ENCODE assay signal across 8 mouse cellular contexts in the genomic region with DNA sequence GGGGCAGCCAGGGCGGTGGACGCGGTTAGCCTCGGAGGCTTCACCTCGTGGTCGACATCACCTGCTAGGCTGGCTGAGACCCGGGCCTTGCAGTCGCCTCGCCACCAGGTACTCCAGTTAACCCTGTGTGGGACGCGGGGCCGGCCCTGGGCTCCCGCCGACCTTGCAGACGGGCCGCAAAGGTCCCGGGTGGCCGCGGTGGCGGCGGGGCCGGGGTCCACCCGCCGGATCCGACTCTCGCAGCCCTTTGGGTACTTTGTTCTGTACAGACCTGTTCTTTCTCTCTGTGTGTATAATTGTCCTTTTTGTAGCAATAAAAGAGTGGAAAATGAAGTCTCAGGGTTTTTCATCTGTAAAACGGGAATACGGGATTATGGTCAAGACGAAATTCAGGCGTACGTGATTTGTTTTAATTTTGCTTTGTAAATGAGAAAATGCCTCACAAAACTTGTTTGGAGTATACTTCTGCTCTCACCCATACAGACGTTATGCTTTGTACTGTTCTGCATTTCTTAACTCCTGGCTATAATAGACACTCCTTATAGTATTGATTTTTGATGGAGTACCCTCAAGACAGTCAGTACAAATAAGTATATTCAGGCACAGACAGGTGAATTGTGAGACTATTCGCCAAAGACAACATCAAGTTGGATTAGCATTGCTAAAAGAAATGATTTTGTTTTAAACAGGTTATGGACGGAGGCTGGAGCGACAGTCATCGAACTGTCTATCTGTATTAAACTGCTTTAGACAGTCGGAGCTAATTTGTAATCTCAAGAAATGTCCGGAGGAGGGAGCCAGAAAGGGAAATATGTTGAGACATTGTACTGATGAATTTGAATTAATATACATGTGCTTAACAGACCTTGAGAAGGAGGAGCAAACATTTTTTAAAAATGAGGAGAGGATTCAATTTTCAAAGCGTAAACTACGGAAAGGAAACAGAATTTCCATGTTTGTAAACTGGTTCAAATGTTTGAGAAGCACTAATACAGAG. TPM values are rescaled to one million over a fixed set of nuclear protein-coding genes. Genes with fewer than 3 reads are reported as not detected.
DNase-seq lines count a peak whose midpoint lies in the region; ATAC-seq and TF ChIP-seq lines count a peak whose summit lies in the region.

No protein-coding gene starts in this region.

- TF ChIP-seq CTCF in lung, adult 2 months (IDR thresholded peaks at IDR 0.05; ENCODE audit: insufficient read depth, low read length) = no peak
- TF ChIP-seq CTCF in midbrain, postnatal 0 days (IDR thresholded peaks at IDR 0.05) = peak; percentile 57

- H3K27me3 ChIP-seq in forebrain, embryonic 13.5 days = no peaks in the 10 kb centered on the region
- no peaks in the 10 kb centered on the region for H3K27me3 ChIP-seq in midbrain, postnatal 0 days (ENCODE audit: insufficient read depth, low read length)

- peak; percentile 19 for ATAC-seq in forebrain, embryonic 13.5 days
- ATAC-seq in midbrain, postnatal 0 days (ENCODE audit: low FRiP score) = no peak

- H3K9ac ChIP-seq in forebrain, embryonic 13.5 days = peak overlapping the region; percentile 82
- H3K9ac ChIP-seq in midbrain, postnatal 0 days (replicated peaks; ENCODE audit: low read length, poor library complexity, severe bottlenecking) = peak overlapping the region; percentile 84

- no peak for DNase-seq in lung, adult 2 months
- DNase-seq in lung, postnatal 14 days = no peak
- DNase-seq in adipocyte (ENCODE audit: low spot score) = peak; percentile 56
- DNase-seq in large intestine, adult 2 months (ENCODE audit: low read depth, low spot score) = peak; percentile 7
- peak; percentile 35 for DNase-seq in midbrain, postnatal 0 days (ENCODE audit: low spot score)
- DNase-seq in gastrocnemius, postnatal 36 days = no peak
- no peak for DNase-seq in layer of hippocampus, adult 9-10 months (ENCODE audit: low spot score)

- H3K4me3 ChIP-seq in lung, adult 2 months (replicated peaks; ENCODE audit: extremely low read depth, low read depth, low read length) = peak overlapping the region; percentile 76
- H3K4me3 ChIP-seq in forebrain, embryonic 13.5 days = peak overlapping the region; percentile 77
- peak overlapping the region; percentile 87 for H3K4me3 ChIP-seq in midbrain, postnatal 0 days (ENCODE audit: low read depth, low read length)

- peaks cover 12% of the 10 kb centered on the region for H3K36me3 ChIP-seq in forebrain, embryonic 13.5 days (ENCODE audit: poor library complexity, severe bottlenecking)
- no peaks in the 10 kb centered on the region for H3K36me3 ChIP-seq in midbrain, postnatal 0 days (ENCODE audit: insufficient read depth, low read length)

- peak overlapping the region; percentile 63 for H3K27ac ChIP-seq in forebrain, embryonic 13.5 days
- H3K27ac ChIP-seq in midbrain, postnatal 0 days (ENCODE audit: low read depth, low read length) = peak overlapping the region; percentile 73

- peak overlapping the region; percentile 73 for H3K4me2 ChIP-seq in forebrain, embryonic 13.5 days
- peak overlapping the region; percentile 92 for H3K4me2 ChIP-seq in midbrain, postnatal 0 days (ENCODE audit: low read depth, low read length, poor library complexity, severe bottlenecking)

- no peaks in the 10 kb centered on the region for H3K9me3 ChIP-seq in forebrain, embryonic 13.5 days (replicated peaks)
- no peaks in the 10 kb centered on the region for H3K9me3 ChIP-seq in midbrain, postnatal 0 days (ENCODE audit: low read length)

- H3K4me1 ChIP-seq in lung, adult 2 months (ENCODE audit: control insufficient read depth, insufficient read depth, low read length) = no peaks in the 10 kb centered on the region; the same call in 1 of the 2 replicates
- H3K4me1 ChIP-seq in forebrain, embryonic 13.5 days = peaks cover 16% of the 10 kb centered on the region
- no peaks in the 10 kb centered on the region for H3K4me1 ChIP-seq in midbrain, postnatal 0 days (ENCODE audit: insufficient read depth, low read length)

- intact Hi-C loops in gastrocnemius, postnatal 36 days (cut with DNase I) = no loop called here

- no peak for TF ChIP-seq POLR2A in lung, adult 2 months (IDR thresholded peaks at IDR 0.05; ENCODE audit: borderline replicate concordance, extremely low read depth, low read depth, low read length)

- 1% methylated on average over 40 of the region's 40 CpGs for WGBS in lung, adult 2 months
- WGBS in forebrain, embryonic 13.5 days = under 1% methylated on average over 40 of the region's 40 CpGs
- WGBS in large intestine, adult 2 months = 2% methylated on average over 40 of the region's 40 CpGs
- WGBS in midbrain, postnatal 0 days = under 1% methylated on average over 38 of the region's 40 CpGs

RNA-seq across cellular contexts. Expression of a gene that starts 0.6 kb away (rescaled TPM):
- polyA plus RNA-seq in lung, adult 2 months (2012; rRNA removed) = 1.5 and 2.2 TPM in 2 replicates
- 9.3 and 9.6 TPM in 2 replicates for polyA plus RNA-seq in forebrain, embryonic 13.5 days (2015; fragmentation: Nextera tagmentation; extraction: Ambion mirVana)
- 1.4 and 1.6 TPM in 2 replicates for polyA plus RNA-seq in large intestine, adult 2 months (2012; rRNA removed)
- total RNA-seq in midbrain, postnatal 0 days (2014; rRNA removed) = 10.1 and 20.0 TPM in 2 replicates
- 9.1 and 9.3 TPM in 2 replicates for polyA plus RNA-seq in midbrain, postnatal 0 days (2015; fragmentation: Nextera tagmentation; extraction: Ambion mirVana)
- 1 to 10 TPM; 3.9 to 4.2 TPM for total RNA-seq in gastrocnemius, postnatal 36 days (2021)

RNA-seq across cellular contexts. Expression of a gene that starts 0.7 kb away (rescaled TPM):
- 1.8 TPM in 2 replicates for polyA plus RNA-seq in lung, adult 2 months (2012; rRNA removed)
- polyA plus RNA-seq in forebrain, embryonic 13.5 days (2015; fragmentation: Nextera tagmentation; extraction: Ambion mirVana) = 43.4 and 44.8 TPM in 2 replicates
- 5.1 and 6.7 TPM in 2 replicates for polyA plus RNA-seq in large intestine, adult 2 months (2012; rRNA removed)
- 7.6 and 8.5 TPM in 2 replicates for total RNA-seq in midbrain, postnatal 0 days (2014; rRNA removed)
- 5.2 and 5.8 TPM in 2 replicates for polyA plus RNA-seq in midbrain, postnatal 0 days (2015; fragmentation: Nextera tagmentation; extraction: Ambion mirVana)
- under 1 TPM; 0.69 to 0.71 TPM for total RNA-seq in gastrocnemius, postnatal 36 days (2021)

RNA-seq across cellular contexts. Expression of a gene that starts 55.3 kb away (rescaled TPM):
- polyA plus RNA-seq in lung, adult 2 months (2012; rRNA removed) = 3.1 and 3.2 TPM in 2 replicates
- polyA plus RNA-seq in forebrain, embryonic 13.5 days (2015; fragmentation: Nextera tagmentation; extraction: Ambion mirVana) = 20.8 and 24.8 TPM in 2 replicates
- 0.27 and 0.32 TPM in 2 replicates for polyA plus RNA-seq in large intestine, adult 2 months (2012; rRNA removed)
- 92.2 and 92.6 TPM in 2 replicates for total RNA-seq in midbrain, postnatal 0 days (2014; rRNA removed)
- polyA plus RNA-seq in midbrain, postnatal 0 days (2015; fragmentation: Nextera tagmentation; extraction: Ambion mirVana) = 41.6 and 47.9 TPM in 2 replicates
- 1 to 10 TPM; 1.6 to 2.0 TPM for total RNA-seq in gastrocnemius, postnatal 36 days (2021)

Comparison
In these comparisons a context has a peak if more than half of its experiments do, and no peak if none do; other contexts are left out.
1. DNase-seq: peak in adipocyte (single experiment), large intestine, adult 2 months (single experiment) and midbrain, postnatal 0 days (single experiment); none in lung, adult 2 months (single experiment), lung, postnatal 14 days (single experiment), gastrocnemius, postnatal 36 days (0 of 2) and layer of hippocampus, adult 9-10 months (single experiment).
2. Peak in every context shown above with its lines, with median percentiles within 50 percentile points of each other: H3K4me3 ChIP-seq.